8 mouse cellular contexts compared by ENCODE assay signal in the genomic region with DNA sequence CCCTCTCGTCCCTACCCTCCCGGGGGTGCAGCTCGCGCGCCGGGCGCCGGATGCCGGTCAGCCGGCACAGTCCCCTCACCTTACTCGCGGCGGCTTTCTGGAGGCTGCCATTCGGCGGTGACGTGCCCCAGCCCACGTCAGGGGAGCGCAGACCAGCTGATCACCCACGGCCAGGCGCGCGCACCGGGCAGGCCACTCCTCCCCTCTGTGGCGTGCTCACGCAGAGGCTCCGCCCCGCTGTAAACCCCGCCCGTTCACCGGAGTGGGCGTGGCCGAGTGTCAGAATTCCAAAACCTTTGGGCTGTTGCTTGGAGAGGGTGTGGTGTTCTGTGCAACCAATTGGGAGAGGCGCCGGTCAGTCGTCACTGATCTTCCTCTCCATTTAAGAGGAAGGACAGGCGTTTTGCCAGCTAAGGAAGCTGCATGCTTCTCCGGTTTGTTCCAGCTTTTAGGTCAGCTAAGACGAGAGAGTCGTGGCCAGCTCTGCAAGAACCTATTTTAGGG. TPM values are rescaled to one million over a fixed set of nuclear protein-coding genes. Genes with fewer than 3 reads are reported as not detected.
DNase-seq lines count a peak whose midpoint lies in the region; ATAC-seq and TF ChIP-seq lines count a peak whose summit lies in the region.

No protein-coding gene starts in this region.

- H3K4me2 ChIP-seq in forebrain, postnatal 0 days (ENCODE audit: low read depth): peak overlapping the region; percentile 61
- peak overlapping the region; percentile 88 for H3K4me2 ChIP-seq in lung, embryonic 16.5 days (ENCODE audit: low read depth, low read length)

- peak overlapping the region; percentile 97 for H3K4me3 ChIP-seq in G1E (ENCODE audit: low read depth, low read length)
- peak overlapping the region; percentile 79 for H3K4me3 ChIP-seq in forebrain, postnatal 0 days (ENCODE audit: low read depth, low read length)
- H3K4me3 ChIP-seq in lung, embryonic 16.5 days (ENCODE audit: low read length): peak overlapping the region; percentile 99

- under 1% methylated on average over 38 of the region's 39 CpGs for WGBS in forebrain, postnatal 0 days
- WGBS in lung, embryonic 16.5 days: under 1% methylated on average over 39 of the region's 39 CpGs

- DNase-seq in G1E (ENCODE audit: low spot score): peak; percentile 95
- peak; percentile 98 to 99 for DNase-seq in cerebellum, adult 18-20 months
- DNase-seq in forebrain, postnatal 0 days: peak; percentile 97
- peak; percentile 83 for DNase-seq in layer of hippocampus, adult 9-10 months (ENCODE audit: low spot score)
- DNase-seq in ovary, postnatal 10 days (ENCODE audit: low spot score): peak; percentile 95
- peak; percentile 81 to 83 for DNase-seq in thymus, postnatal 10 days (ENCODE audit: low spot score in 2 of 2)

- H3K27ac ChIP-seq in forebrain, postnatal 0 days (ENCODE audit: low read depth, low read length): peak overlapping the region; percentile 82
- H3K27ac ChIP-seq in lung, embryonic 16.5 days (ENCODE audit: low read length): peak overlapping the region; percentile 94

- no peaks in the 10 kb centered on the region for H3K27me3 ChIP-seq in G1E (ENCODE audit: insufficient read depth, low read length)
- H3K27me3 ChIP-seq in forebrain, postnatal 0 days (ENCODE audit: insufficient read depth, low read length): no peaks in the 10 kb centered on the region
- H3K27me3 ChIP-seq in lung, embryonic 16.5 days (ENCODE audit: control insufficient read depth, insufficient read depth, low read depth, low read length): no peaks in the 10 kb centered on the region

- peaks cover 34% of the 10 kb centered on the region for H3K36me3 ChIP-seq in G1E (replicated peaks)
- no peaks in the 10 kb centered on the region for H3K36me3 ChIP-seq in forebrain, postnatal 0 days (ENCODE audit: insufficient read depth)
- H3K36me3 ChIP-seq in lung, embryonic 16.5 days (ENCODE audit: control insufficient read depth, insufficient read depth, low read length): no peaks in the 10 kb centered on the region; the same call in 1 of the 2 replicates

- H3K9me3 ChIP-seq in G1E (replicated peaks): no peaks in the 10 kb centered on the region
- H3K9me3 ChIP-seq in forebrain, postnatal 0 days (ENCODE audit: low read length): no peaks in the 10 kb centered on the region
- H3K9me3 ChIP-seq in lung, embryonic 16.5 days (ENCODE audit: control insufficient read depth, low read length): no peaks in the 10 kb centered on the region

- peak overlapping the region; percentile 92 for H3K9ac ChIP-seq in forebrain, postnatal 0 days
- H3K9ac ChIP-seq in lung, embryonic 16.5 days (ENCODE audit: low read length): peak overlapping the region; percentile 93

- no peak for TF ChIP-seq CTCF in G1E (IDR thresholded peaks at IDR 0.05; ENCODE audit: low read depth, low read length)
- no peak for TF ChIP-seq CTCF in forebrain, postnatal 0 days (IDR thresholded peaks at IDR 0.05; ENCODE audit: low read depth)

- H3K4me1 ChIP-seq in G1E (ENCODE audit: insufficient read depth, low read depth, low read length): peaks cover 62% of the 10 kb centered on the region
- peaks cover 10% of the 10 kb centered on the region for H3K4me1 ChIP-seq in forebrain, postnatal 0 days (ENCODE audit: insufficient read depth)
- peaks cover 21% of the 10 kb centered on the region for H3K4me1 ChIP-seq in lung, embryonic 16.5 days (replicated peaks; ENCODE audit: control insufficient read depth, insufficient read depth, low read length)

- ATAC-seq in G1E (ENCODE audit: extremely low read depth, insufficient number of reproducible peaks, low FRiP score, poor library complexity, severe bottlenecking): peak; percentile 79
- peak; percentile 99 for ATAC-seq in forebrain, postnatal 0 days
- peak; percentile 94 to 96 for ATAC-seq in hematopoietic stem cell, adult 5-6 weeks (replicated peaks in 1 of 2; ENCODE audit: insufficient read depth in 1 of 2, low FRiP score in 2 of 2, low TSS enrichment in 1 of 2, low read depth in 1 of 2, poor library complexity in 2 of 2, severe bottlenecking in 2 of 2)
- ATAC-seq in lung, embryonic 16.5 days (ENCODE audit: low read depth): peak; percentile 98

RNA-seq across cellular contexts. Expression of gene Xpnpep1, which starts 1.5 kb away (rescaled TPM):
- total RNA-seq in G1E (2014; fragmentation: Nextera tagmentation): 177 and 180 TPM in 2 replicates
- 308 and 385 TPM in 2 replicates for total RNA-seq in G1E (2017)
- 135 and 219 TPM in 2 replicates for polyA plus RNA-seq in G1E (2012)
- total RNA-seq in forebrain, postnatal 0 days (2014; rRNA removed): 93.3 and 103 TPM in 2 replicates
- 138 and 141 TPM in 2 replicates for polyA plus RNA-seq in forebrain, postnatal 0 days (2015; fragmentation: Nextera tagmentation; extraction: Ambion mirVana)
- total RNA-seq in hematopoietic stem cell, adult 5-6 weeks (2017): 31.7 and 51.9 TPM in 2 replicates
- polyA plus RNA-seq in lung, embryonic 16.5 days (2015; fragmentation: Nextera tagmentation; extraction: Ambion mirVana): 148 and 169 TPM in 2 replicates

Comparison
In these comparisons a context has a peak if more than half of its experiments do, and no peak if none do; other contexts are left out.
1. Peak in every context shown above with its lines: DNase-seq, ATAC-seq, H3K4me3 ChIP-seq and H3K27ac ChIP-seq.